Mouse (Mus musculus): ENCODE results near the gene Mogat1. TPM values are rescaled to one million over a fixed set of nuclear protein-coding genes. Genes with fewer than 3 reads are reported as not detected.
A peak's percentile ranks its signal among the peaks of the same experiment; 100 is the strongest.

Gene Mogat1
- polyA plus RNA-seq, 2 experiments = 0.18 to 0.37 TPM

GRCm38 (mm10) chr1:78567834-78568507, 57.2 kb downstream of the Mogat1 start:
- H3K27me3 ChIP-seq (ENCODE audit: control insufficient read depth, insufficient read depth, low read length) = no peaks in the 10 kb centered on the region
- WGBS = 16% methylated on average over 8 of the region's 8 CpGs
- peaks cover 3% of the 10 kb centered on the region; the same call in 1 of the 2 replicates for H3K9me3 ChIP-seq (ENCODE audit: control insufficient read depth, low read length)
- H3K4me3 ChIP-seq (replicated peaks; ENCODE audit: low read length) = no peak overlapping the region
- H3K9ac ChIP-seq (ENCODE audit: low read depth, low read length, severe bottlenecking) = no peak overlapping the region
- TF ChIP-seq POLR2A (IDR thresholded peaks at IDR 0.05; ENCODE audit: borderline replicate concordance, extremely low read depth, insufficient read depth, insufficient read length) = no peak
- DNase-seq (ENCODE audit: low spot score) (peak; percentile 83), ATAC-seq (ENCODE audit: low FRiP score, low read depth) (peak; percentile 87)
- H3K4me1 ChIP-seq (ENCODE audit: control insufficient read depth, insufficient read depth, low read length) = peaks cover 7% of the 10 kb centered on the region; the same call in 1 of the 2 replicates
- no peak overlapping the region for H3K4me2 ChIP-seq (replicated peaks; ENCODE audit: low read depth, low read length, severe bottlenecking)
- peak overlapping the region; percentile 16; the same call in 1 of the 2 replicates for H3K27ac ChIP-seq (replicated peaks; ENCODE audit: low read depth, low read length)
- no peaks in the 10 kb centered on the region for H3K36me3 ChIP-seq (ENCODE audit: control insufficient read depth, insufficient read depth, low read length)

GRCm38 (mm10) chr1:78569617-78570016, 58.8 kb downstream of the Mogat1 start:
- no peak for DNase-seq (ENCODE audit: low spot score)
- Histone ChIP-seq H3K9ac (ENCODE audit: low read depth, low read length, severe bottlenecking) (no peak overlapping the region), H3K27ac (replicated peaks; ENCODE audit: low read depth, low read length) (no peak overlapping the region), H3K27me3 (ENCODE audit: control insufficient read depth, insufficient read depth, low read length) (no peaks in the 10 kb centered on the region), H3K4me3 (replicated peaks; ENCODE audit: low read length) (no peak overlapping the region), H3K4me2 (replicated peaks; ENCODE audit: low read depth, low read length, severe bottlenecking) (no peak overlapping the region), H3K36me3 (ENCODE audit: control insufficient read depth, insufficient read depth, low read length) (no peaks in the 10 kb centered on the region), H3K4me1 (ENCODE audit: control insufficient read depth, insufficient read depth, low read length) (peaks cover 7% of the 10 kb centered on the region; the same call in 1 of the 2 replicates), H3K9me3 (ENCODE audit: control insufficient read depth, low read length) (0 out of 2 replicates have a peak, but pooled peaks cover 3% of the 10 kb centered on the region)
- TF ChIP-seq POLR2A (IDR thresholded peaks at IDR 0.05; ENCODE audit: borderline replicate concordance, extremely low read depth, insufficient read depth, insufficient read length) = no peak
- WGBS = 78% methylated on average over 5 of the region's 5 CpGs
- ATAC-seq (ENCODE audit: low FRiP score, low read depth) = no peak

GRCm38 (mm10) chr1:78585080-78585479, 74.3 kb downstream of the Mogat1 start:
- no peak overlapping the region for H3K4me3 ChIP-seq (replicated peaks; ENCODE audit: low read length)
- no peaks in the 10 kb centered on the region for H3K27me3 ChIP-seq (ENCODE audit: control insufficient read depth, insufficient read depth, low read length)
- WGBS = 77% methylated on average over 2 of the region's 2 CpGs
- no peak overlapping the region for H3K4me2 ChIP-seq (replicated peaks; ENCODE audit: low read depth, low read length, severe bottlenecking)
- H3K36me3 ChIP-seq (ENCODE audit: control insufficient read depth, insufficient read depth, low read length) = no peaks in the 10 kb centered on the region
- no peak overlapping the region for H3K9ac ChIP-seq (ENCODE audit: low read depth, low read length, severe bottlenecking)
- no peaks in the 10 kb centered on the region for H3K4me1 ChIP-seq (ENCODE audit: control insufficient read depth, insufficient read depth, low read length)
- DNase-seq (ENCODE audit: low spot score) (no peak), ATAC-seq (ENCODE audit: low FRiP score, low read depth) (no peak)
- H3K27ac ChIP-seq (replicated peaks; ENCODE audit: low read depth, low read length) = no peak overlapping the region
- no peaks in the 10 kb centered on the region for H3K9me3 ChIP-seq (ENCODE audit: control insufficient read depth, low read length)
- no peak for TF ChIP-seq POLR2A (IDR thresholded peaks at IDR 0.05; ENCODE audit: borderline replicate concordance, extremely low read depth, insufficient read depth, insufficient read length)

GRCm38 (mm10) chr1:78586986-78587385, 76.2 kb downstream of the Mogat1 start:
- H3K9ac ChIP-seq (ENCODE audit: low read depth, low read length, severe bottlenecking) = no peak overlapping the region
- ATAC-seq (ENCODE audit: low FRiP score, low read depth) = no peak
- no peak overlapping the region for H3K4me3 ChIP-seq (replicated peaks; ENCODE audit: low read length)
- no peak for DNase-seq (ENCODE audit: low spot score)
- no peak overlapping the region for H3K27ac ChIP-seq (replicated peaks; ENCODE audit: low read depth, low read length)
- H3K9me3 ChIP-seq (ENCODE audit: control insufficient read depth, low read length) = no peaks in the 10 kb centered on the region
- no peaks in the 10 kb centered on the region for H3K4me1 ChIP-seq (ENCODE audit: control insufficient read depth, insufficient read depth, low read length)
- no peak overlapping the region for H3K4me2 ChIP-seq (replicated peaks; ENCODE audit: low read depth, low read length, severe bottlenecking)
- no peak for TF ChIP-seq POLR2A (IDR thresholded peaks at IDR 0.05; ENCODE audit: borderline replicate concordance, extremely low read depth, insufficient read depth, insufficient read length)
- no peaks in the 10 kb centered on the region for H3K36me3 ChIP-seq (ENCODE audit: control insufficient read depth, insufficient read depth, low read length)
- H3K27me3 ChIP-seq (ENCODE audit: control insufficient read depth, insufficient read depth, low read length) = no peaks in the 10 kb centered on the region
- WGBS = 35% methylated on average over 4 of the region's 4 CpGs

Other genes with a start within 250 kb of the Mogat1 start
- 0.69 and 0.85 TPM in 2 replicates for gene Sgpp2, start 200.6 kb upstream of the Mogat1 start, polyA plus RNA-seq (2012; rRNA removed)
- gene Sgpp2, start 200.6 kb upstream of the Mogat1 start, polyA plus RNA-seq (2014; fragmentation: Nextera tagmentation; extraction: Ambion mirVana) = 0.55 and 1.1 TPM in 2 replicates
- gene Farsb, start 22.1 kb upstream of the Mogat1 start, polyA plus RNA-seq (2012; rRNA removed) = 49.6 and 60.3 TPM in 2 replicates
- gene Farsb, start 22.1 kb upstream of the Mogat1 start, polyA plus RNA-seq (2014; fragmentation: Nextera tagmentation; extraction: Ambion mirVana) = 124 and 131 TPM in 2 replicates
- gene BC035947, start 1.2 kb downstream of the Mogat1 start, polyA plus RNA-seq (2012; rRNA removed) = 0.58 and 0.72 TPM in 2 replicates
- 0.06 and 0.33 TPM in 2 replicates for gene BC035947, start 1.2 kb downstream of the Mogat1 start, polyA plus RNA-seq (2014; fragmentation: Nextera tagmentation; extraction: Ambion mirVana)
- gene Acsl3, start 146.8 kb downstream of the Mogat1 start, polyA plus RNA-seq (2012; rRNA removed) = 35.0 and 39.7 TPM in 2 replicates
- gene Acsl3, start 146.8 kb downstream of the Mogat1 start, polyA plus RNA-seq (2014; fragmentation: Nextera tagmentation; extraction: Ambion mirVana) = 58.5 and 64.8 TPM in 2 replicates
- 3.8 and 4.5 TPM in 2 replicates for gene Utp14b, start 147.0 kb downstream of the Mogat1 start, polyA plus RNA-seq (2012; rRNA removed)
- 3.9 and 4.6 TPM in 2 replicates for gene Utp14b, start 147.0 kb downstream of the Mogat1 start, polyA plus RNA-seq (2014; fragmentation: Nextera tagmentation; extraction: Ambion mirVana)

Data from limb, embryonic 14.5 days (tissue).